Mouse (Mus musculus): Measurements from ENCODE around the gene Dnajc30. TPM values are rescaled to one million over a fixed set of nuclear protein-coding genes. Genes with fewer than 3 reads are reported as not detected.

Dnajc30 gene
- polyA plus RNA-seq (2012; rRNA removed): 31.4 and 38.8 TPM in 2 replicates

DNA sequence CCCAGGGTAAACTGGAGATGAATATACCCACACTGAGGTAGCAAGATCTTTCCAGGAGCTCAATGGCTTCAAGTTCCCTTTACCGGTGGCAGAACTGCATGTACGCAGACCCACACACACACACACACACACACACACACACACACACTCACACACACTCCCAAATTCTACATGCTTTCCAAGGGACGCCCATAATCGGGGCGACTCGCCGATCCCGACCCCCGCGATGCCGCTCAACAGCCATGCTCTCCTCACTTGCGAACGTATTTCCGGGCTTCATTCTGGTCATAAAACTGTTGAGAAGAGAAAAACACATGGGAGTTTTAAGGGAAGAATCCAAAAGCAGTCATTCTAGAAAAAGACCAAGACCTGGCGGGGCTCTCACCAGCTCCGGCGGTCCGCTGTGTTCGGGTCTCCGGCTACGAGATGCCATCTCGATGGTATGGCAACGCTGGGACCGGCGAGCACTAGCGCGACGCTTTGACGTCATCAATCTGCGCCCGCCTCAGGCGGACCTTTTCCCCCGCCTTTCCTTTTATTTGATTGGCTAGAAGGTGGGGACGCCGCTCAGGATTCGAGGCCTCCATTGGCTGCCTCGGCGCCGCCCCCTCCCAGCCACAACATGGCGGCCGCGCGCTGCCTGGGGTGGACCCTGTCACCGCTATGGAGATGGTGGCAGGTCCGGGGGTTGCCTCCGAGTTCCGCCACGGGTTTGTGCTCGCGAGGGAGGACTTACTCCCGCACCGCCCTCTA, at the start of gene Dnajc30:
Gene Dnajc30, plus strand, starts transcription at position 574 of the 753 bp plus-strand sequence.
- peak; percentile 81 for DNase-seq (ENCODE audit: low read depth, low spot score)
- under 1% methylated on average over 52 of the region's 52 CpGs for WGBS

DNA sequence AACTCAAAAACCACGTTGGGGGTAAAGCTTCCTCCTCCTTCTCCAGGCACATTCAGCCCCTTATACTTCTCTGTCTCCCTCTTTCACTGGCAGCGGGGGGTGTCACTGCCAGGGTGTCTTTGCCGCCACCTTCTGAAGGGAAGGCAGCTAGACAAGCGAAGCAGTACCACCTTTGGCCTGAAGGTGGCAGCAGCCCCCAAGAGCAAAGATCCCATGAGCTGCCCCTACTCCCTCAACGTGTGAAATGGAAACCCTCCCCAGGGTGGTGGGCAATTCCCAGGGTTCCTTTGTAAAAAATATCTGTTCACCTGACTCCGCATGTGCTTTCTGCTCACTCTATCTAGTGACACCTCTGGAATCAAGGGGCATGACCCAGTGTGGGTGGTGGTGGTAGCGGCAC, 48.5 kb upstream of the Dnajc30 start:
- 15% methylated on average over 7 of the region's 7 CpGs for WGBS
- DNase-seq (ENCODE audit: low read depth, low spot score): no peak

DNA sequence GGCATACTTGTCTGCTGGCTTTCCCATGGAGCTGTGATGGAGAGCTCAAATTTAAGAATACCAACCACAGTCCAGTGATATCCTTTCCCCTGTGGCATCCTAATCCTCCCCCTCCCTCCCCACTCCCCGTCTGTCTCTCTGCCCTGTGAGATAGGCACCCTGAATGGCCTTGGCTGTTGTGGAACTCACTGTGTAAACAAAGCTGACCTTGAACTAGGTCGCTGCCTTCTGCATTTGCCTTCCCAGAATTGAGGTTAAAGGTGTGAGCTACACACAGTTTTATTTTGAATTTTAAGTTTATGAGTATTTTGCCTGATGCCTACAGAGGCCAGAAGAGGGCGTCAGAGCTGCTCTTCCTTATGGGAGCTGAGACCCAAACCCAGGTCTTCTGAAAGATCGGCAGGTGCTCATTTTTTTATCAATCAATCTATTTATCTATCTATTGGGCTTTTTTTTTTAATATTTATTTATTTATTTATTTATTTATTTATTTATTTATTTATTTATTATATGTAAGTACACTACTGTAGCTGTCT, 47.7 kb upstream of the Dnajc30 start:
- 34% methylated on average over 4 of the region's 4 CpGs for WGBS
- DNase-seq (ENCODE audit: low read depth, low spot score): no peak

DNA sequence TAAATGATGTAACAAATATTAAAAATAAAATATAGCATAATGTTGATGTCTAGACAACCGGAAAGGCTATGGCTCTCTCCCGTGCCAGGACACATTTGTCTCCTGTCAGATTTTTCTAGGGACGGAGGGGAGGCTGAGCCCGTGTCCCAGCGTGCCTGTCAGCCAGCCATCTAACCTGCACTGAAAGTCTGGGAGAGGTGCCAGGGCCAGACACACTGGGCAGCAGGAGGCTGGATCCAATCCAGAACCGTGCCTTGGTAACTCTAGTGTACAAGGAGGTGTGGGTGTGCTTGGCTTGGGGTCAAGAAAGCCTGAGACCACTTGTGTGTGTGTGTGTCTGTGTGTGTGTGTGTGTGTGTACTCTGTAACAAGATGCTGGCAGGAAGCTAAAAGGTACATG, 42.2 kb upstream of the Dnajc30 start:
- DNase-seq (ENCODE audit: low read depth, low spot score): no peak
- 22% methylated on average over 6 of the region's 6 CpGs for WGBS

- no peak for DNase-seq (ENCODE audit: low read depth, low spot score)
Observed at GRCm38 (mm10) chr5:135023344-135024173, 40.4 kb upstream of the Dnajc30 start, which contains the start of gene Stx1a. Stx1a (plus strand) TSS chr5:135023482.

DNA sequence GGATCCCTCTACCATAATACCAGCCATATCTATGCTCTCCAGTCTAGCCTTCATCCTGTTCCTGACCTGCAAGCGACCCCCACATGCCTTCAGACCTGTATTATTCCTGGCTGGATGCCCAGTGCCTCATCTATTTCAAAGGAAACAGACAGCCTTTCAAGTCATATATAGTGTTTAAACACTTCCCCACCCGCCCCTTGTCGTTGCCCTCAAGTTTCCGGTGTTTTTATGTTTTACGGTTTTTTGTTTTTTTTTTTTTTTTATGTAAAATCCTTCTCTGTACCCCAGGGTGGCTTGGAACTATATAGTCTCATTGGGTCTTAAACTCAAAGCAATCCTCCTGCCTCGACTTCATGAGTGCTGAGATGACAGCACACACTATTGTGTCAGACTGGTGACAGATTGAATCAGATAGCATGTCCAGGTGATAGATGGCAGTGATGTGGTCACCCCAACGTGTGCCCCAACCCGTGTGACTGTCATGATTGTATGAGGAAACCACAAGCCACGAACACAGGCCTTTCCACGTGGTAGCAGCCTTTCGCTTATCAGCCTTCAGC, 39.3 kb upstream of the Dnajc30 start:
- WGBS: 45% methylated on average over 11 of the region's 11 CpGs

More at GRCm38 (mm10) chr5:135023344-135024173, 40.4 kb upstream of the Dnajc30 start, which contains the start of gene Stx1a:
- WGBS: under 1% methylated on average over 60 of the region's 61 CpGs

DNA sequence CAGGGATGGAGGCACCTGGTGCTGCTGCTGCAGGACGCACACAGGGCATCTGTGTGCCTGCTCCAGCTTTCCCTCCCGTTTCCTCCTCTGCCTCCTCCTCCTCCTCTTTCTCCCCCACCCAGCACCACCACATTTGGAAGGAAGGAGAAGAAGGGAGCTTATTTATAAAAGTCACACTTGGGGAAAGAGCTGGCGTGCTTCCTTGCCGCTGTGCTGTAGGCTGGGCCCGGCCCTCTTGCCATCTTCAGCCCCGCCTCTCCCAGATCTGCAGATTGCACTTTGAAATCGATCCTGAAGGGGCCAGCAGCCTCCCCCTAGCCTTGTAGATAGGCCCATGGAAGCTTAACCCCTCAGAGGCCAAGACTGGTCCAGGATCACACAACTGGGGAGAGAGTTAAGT, 38.1 kb upstream of the Dnajc30 start:
- 40% methylated on average over 7 of the region's 7 CpGs for WGBS
- no peak for DNase-seq (ENCODE audit: low read depth, low spot score)

More for the DNA sequence above, 39.3 kb upstream of the Dnajc30 start:
- no peak for DNase-seq (ENCODE audit: low read depth, low spot score)

DNA sequence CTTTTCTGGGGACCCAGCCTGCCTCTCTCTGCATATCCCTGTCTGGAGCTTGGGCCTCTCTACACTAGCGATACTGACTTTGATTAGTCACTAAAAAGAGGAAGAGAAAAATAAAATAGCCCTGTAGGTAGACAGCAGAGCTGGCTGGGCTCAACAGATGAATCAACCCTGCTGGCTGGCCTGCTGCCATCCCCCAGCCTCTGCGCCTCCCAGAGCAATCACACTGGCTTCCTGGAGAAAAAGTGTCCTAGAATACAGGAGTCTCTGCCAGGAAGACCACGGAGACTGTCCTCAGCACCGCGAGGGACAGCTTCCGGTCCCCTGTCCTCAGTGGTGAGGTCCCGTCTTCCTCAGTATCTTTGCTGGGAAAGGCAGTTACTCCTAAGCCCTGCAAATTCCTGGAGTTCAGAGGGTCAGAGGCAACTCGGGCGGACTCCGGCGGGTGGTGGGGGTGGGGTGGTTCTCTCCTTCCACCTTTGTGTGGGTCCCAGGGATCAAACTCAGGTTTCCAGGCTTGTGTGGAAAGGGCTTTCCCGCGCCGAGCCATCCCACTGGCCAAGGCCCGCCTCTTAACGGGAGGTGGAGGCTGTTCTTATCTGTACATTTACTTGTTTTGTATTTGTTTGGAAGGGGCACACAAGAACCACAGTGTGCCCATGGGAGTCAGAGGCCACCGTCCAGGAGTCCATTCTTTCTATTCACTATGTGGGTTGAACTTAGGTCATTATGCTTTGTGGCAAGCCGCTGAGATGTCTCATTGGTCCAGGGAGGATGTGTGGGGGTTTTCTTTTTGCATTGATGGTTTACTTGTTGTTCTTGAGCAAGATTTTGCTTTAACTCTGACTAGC, 34.8 kb upstream of the Dnajc30 start:
- DNase-seq (ENCODE audit: low read depth, low spot score): no peak
- 37% methylated on average over 18 of the region's 18 CpGs for WGBS

DNA sequence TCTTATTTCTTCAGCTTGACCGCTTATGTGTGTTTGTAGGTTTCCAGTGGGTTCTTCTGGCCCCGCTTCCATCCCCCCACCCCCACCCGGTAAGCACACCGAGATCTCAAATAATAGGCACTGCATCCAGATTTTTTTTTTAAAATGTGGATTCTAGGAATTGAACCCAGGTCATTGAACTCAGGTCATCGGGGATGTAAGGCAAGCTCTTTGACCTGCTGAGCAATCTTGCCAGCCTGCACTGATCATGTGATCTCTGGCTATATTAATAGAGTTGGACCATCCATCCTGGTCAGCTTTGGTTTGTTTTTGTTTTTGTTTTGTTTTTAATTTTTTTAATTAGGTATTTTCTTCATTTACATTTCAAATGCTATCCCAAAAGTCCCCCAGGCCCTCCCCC, 31.4 kb upstream of the Dnajc30 start:
- WGBS: 86% methylated on average over 5 of the region's 5 CpGs
- DNase-seq (ENCODE audit: low read depth, low spot score): no peak

DNA sequence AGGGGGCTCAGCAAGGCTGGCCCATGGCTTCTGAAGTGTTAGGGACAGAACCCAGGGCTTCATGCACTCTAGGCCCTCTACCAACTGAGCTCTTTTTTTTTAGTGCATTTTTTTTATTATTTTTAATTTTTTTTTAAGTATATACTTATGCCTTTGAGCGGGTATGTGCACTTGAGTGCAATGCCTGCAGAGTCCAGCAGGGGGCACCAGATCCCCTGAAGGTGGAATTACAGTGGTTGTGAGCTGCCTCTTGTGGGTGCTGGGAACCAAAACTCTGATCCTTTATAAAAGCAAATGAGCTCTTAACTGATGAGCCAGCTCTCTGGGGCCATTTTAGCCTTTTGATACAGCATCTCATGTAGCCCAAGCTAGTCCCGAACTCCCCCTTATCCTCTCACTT, 29.4 kb upstream of the Dnajc30 start:
- DNase-seq (ENCODE audit: low read depth, low spot score): no peak
- 98% methylated on average over 2 of the region's 2 CpGs for WGBS

- WGBS: 78% methylated on average over 18 of the region's 18 CpGs
- no peak for DNase-seq (ENCODE audit: low read depth, low spot score)
Observed at GRCm38 (mm10) chr5:135035608-135036359, 28.2 kb upstream of the Dnajc30 start.

- 58% methylated on average over 3 of the region's 3 CpGs for WGBS
- no peak for DNase-seq (ENCODE audit: low read depth, low spot score)
Observed at GRCm38 (mm10) chr5:135037946-135038345, 26.1 kb upstream of the Dnajc30 start.

DNA sequence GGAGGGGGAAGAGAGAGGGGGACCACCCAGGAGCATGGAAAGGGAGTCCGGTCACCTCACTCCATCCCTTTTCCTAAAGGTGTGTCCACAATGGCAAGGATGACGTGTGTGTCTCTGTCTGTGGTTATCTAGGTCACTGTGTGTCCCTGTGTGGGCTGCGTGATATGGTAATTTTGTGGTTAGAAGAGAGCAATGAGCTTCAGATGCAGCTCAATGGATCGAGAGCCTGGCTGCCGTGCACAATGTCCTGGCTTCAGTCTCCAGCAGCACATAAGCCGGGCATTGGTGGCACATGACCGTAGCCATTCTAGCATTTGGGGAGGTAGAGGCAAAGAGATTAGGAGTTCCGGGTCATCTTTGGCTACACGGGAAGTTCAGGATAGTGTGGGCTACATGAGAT, 24.5 kb upstream of the Dnajc30 start:
- WGBS: 89% methylated on average over 9 of the region's 9 CpGs
- DNase-seq (ENCODE audit: low read depth, low spot score): no peak

DNA sequence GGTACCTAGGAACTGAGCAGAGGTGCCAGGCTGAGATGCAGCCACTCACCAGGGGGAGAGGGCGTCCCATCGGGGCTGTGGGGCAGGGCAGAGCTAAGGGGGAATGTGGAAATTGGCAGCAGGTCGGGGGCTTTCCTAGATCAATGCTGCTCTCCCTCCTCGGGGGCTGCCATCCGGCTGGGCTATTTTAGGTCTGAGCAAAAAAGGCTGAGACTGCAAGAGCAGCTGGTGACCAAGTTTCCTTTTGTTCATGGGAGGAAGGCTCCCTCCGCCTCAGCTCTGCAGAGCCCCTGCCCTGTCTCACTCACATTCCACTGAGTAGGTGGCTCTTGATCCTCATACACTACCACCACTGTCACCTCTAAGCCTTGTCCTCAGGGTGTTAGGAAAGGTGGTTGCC, 23.9 kb upstream of the Dnajc30 start:
- no peak for DNase-seq (ENCODE audit: low read depth, low spot score)
- WGBS: 58% methylated on average over 6 of the region's 6 CpGs

GRCm38 (mm10) chr5:135040777-135041176, 23.2 kb upstream of the Dnajc30 start:
- 54% methylated on average over 11 of the region's 11 CpGs for WGBS
- DNase-seq (ENCODE audit: low read depth, low spot score): no peak

DNA sequence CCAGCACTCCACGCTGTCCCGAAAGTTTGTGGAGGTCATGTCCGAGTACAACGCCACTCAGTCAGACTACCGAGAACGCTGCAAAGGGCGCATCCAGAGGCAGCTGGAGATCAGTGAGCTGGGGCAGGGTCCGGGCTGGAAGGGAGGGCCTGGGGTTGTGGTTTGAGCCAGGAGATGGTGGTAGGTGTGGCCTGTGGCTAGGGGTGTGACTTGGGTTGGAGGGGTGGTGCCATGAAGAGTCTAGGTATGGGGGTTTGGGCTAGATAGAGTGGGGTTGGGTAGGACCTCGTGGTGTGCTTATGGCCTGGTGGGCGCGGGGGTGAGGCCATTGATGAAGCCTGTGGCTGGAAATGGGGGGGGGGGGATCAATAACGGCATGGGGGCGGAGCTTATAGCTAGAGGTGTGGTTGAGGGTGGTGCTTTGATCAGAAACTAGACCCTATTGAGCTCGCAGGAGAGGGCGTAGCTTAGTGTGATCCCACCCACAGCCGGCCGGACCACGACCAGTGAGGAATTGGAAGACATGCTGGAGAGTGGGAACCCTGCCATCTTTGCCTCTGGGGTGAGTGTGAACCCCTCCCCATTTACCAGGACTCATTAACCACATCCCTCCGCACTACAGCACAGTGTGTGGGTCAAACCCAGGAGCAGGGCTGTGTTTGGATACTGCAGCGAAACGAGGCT, 21.8 kb upstream of the Dnajc30 start:
- DNase-seq (ENCODE audit: low read depth, low spot score): no peak
- 71% methylated on average over 21 of the region's 21 CpGs for WGBS

DNA sequence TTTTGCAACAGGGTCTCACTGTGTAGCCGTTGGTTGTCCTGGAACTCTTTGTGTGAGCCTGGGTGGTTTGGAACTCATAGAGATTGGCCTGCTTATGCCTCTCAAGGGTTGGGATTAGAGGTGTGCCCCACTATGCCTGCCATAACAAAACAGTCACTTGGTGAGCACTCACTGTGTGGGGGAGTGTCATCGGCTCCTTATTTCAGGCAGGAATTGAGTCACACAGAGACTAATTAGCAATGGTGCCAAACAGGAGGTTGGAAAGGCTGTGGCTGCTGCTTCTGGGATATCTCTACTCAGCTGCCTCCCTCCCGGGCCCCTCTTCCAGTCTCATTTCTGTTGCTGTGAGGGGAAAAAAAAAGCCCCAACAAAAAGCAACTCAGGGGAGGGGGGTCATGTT, 19.4 kb upstream of the Dnajc30 start:
- WGBS: 94% methylated on average over 3 of the region's 3 CpGs

DNA sequence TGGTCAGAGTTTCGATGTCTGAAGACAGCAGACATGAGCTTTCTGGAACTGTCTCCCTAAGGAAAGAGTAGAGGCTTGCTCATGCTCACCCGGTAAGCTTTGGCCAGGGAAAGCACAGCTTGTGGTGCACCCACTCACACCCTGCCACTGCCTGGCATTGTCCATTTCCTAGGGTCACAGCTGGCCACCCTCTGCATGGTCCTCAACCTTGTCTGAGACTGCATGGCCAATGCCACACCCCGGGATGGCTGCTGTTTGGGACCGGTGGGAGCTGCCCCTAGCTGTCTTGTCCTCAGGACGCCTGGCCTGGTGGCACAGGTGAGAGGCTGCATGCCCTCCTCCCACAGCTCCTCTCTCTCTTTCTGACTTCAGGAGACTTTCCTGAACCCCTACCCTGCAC, 15.5 kb upstream of the Dnajc30 start:
- 92% methylated on average over 5 of the region's 5 CpGs for WGBS
- DNase-seq (ENCODE audit: low read depth, low spot score): no peak

More for the DNA sequence above, 19.4 kb upstream of the Dnajc30 start:
- no peak for DNase-seq (ENCODE audit: low read depth, low spot score)

All from large intestine, adult 2 months (tissue).